Mouse (Mus musculus) hematopoietic stem cell, adult 5-6 weeks (primary cell): ENCODE data around the gene Nop58. TPM values are rescaled to one million over a fixed set of nuclear protein-coding genes. Genes with fewer than 3 reads are reported as not detected.
"Not testable (repeated sequence)": the region's sequence is repeated elsewhere in the genome, so short reads cannot be mapped to it uniquely, and the experiment has no call there.

Source experiments
- ATAC-seq, 2 experiments: fragments of 125-278 bp in 1 of 2; replicated peaks in 1 of 2; 2 replicates each; pipeline ENCODE4 v1.8.0; 2016 to 2017; ENCODE audit warnings: inconsistent platforms in 2 of 2, mild to moderate bottlenecking in 2 of 2, moderate number of reproducible peaks in 2 of 2, low read depth in 1 of 2, moderate TSS enrichment in 1 of 2; ENCODE audit not compliant: low FRiP score in 2 of 2, poor library complexity in 2 of 2, severe bottlenecking in 2 of 2, insufficient read depth in 1 of 2, low TSS enrichment in 1 of 2
- total RNA-seq: library from RNA; stranded (forward); fragments of 172-1452, 232-1000 nt; gene quantifications from 2 replicates; pipeline ENCODE4 v1.2.3, GENCODE M21; 2017

Gene Nop58
- 1,382 and 1,858 TPM in 2 replicates for total RNA-seq

- ATAC-seq: peak; percentile 94 to 99
Measured at GRCm38 (mm10) chr1:59684819-59685755, at the start of gene Nop58. Gene Nop58, plus strand, starts transcription at chr1:59684971.

DNA sequence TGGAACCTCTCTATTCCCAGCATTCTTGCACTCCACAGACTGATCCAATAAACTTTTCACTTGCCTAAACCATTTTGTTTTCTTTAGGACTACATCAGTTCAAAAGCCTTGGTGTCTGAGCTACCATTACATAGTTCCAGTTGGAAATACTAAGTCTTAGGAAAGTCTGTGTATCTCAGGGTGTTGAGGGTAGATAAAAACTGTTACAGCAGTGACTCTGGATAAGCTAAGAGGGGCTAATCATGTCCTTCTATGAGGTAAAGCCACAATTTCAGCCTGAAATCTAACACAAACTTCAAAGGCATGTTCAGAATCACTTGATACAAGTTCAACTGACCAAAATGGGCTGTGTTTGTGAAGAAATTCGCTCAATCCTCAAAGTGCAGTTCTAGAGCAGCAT is 48.4 kb upstream of the Nop58 start:
- ATAC-seq: no peak

- ATAC-seq: no peak
Measured at GRCm38 (mm10) chr1:59638371-59638770, 46.4 kb upstream of the Nop58 start.

GRCm38 (mm10) chr1:59642488-59642887 is 42.3 kb upstream of the Nop58 start:
- ATAC-seq: no peak

DNA sequence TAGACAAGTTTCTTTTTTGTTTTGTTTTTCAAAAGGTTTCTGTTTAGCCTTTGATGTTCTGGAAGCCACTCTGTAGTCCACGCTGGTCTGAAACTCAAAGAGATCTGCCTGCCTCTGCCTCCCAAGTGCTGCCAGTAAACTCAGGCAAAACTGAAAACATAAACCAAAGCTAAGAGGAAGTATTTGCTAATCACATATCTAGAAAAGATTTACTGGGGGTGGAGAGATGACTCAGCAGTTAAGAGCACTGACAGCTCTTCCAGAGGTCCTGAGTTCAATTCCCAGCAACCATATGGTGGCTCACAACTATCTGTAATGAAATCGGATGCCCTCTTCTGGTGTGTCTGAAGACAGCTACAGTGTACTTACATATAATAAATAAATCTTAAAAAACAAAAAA is 38.3 kb upstream of the Nop58 start:
- not testable (repeated sequence) for ATAC-seq

DNA sequence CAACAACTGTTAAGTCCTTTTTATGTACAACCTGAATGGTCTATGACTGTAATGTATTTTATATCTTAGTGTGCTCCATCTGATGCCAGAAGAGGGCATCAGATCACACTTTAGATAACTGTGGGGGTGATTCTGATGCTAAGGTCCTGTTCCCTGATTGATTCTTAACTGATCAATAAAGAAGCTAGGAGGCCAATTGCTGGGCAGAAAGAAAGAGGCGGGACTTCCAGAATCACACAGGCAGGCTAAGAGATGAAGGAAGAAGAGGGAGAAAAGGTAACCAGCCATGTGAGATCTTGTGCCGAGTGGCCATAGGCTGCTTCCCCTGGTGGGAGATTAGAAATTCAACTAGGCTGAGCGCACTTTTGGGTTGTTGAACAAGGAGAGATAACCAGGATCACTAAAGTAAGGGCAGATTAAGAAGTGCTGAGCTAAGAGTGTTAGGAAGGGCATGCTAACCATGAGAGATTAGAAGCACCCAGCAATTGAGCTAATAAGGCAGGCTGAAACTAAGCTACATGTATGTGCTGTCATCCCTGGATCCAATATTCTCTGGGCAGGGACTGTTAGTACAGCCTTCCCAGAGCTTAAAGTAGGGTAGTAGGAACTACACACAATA is 33.5 kb upstream of the Nop58 start:
- no peak for ATAC-seq

DNA sequence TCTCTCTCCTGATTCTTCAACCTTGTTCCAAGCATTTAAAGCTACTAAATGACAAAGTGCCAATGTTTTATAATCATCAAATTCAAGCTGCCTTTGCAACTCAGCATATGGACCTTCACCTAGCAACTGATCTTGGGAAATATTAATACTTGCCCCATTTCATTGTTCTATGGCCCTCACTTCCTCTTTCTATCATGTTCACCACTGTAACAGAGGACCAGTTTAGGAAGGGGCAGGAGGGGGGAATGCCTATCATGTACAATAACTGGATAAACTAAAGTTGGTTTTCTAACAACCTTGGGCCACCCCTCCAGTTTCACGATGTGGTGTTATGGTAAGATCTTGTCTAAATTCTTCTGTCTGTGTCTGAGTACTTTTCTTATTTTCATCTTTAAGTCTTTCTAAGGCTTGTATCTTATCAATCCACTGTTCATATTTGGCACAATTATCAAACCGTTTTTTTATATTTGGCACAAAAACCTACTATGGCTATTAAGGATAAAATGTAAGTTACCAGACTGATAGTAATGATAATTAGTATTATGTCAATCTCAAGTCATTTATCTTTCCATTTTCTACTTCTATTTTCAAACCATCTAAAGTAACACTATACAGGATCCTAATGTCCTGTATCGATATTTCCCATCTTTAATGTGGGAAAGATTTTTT is 31.4 kb upstream of the Nop58 start:
- ATAC-seq: no peak

- ATAC-seq: no peak
Measured at GRCm38 (mm10) chr1:59656244-59657171, 28.3 kb upstream of the Nop58 start.

DNA sequence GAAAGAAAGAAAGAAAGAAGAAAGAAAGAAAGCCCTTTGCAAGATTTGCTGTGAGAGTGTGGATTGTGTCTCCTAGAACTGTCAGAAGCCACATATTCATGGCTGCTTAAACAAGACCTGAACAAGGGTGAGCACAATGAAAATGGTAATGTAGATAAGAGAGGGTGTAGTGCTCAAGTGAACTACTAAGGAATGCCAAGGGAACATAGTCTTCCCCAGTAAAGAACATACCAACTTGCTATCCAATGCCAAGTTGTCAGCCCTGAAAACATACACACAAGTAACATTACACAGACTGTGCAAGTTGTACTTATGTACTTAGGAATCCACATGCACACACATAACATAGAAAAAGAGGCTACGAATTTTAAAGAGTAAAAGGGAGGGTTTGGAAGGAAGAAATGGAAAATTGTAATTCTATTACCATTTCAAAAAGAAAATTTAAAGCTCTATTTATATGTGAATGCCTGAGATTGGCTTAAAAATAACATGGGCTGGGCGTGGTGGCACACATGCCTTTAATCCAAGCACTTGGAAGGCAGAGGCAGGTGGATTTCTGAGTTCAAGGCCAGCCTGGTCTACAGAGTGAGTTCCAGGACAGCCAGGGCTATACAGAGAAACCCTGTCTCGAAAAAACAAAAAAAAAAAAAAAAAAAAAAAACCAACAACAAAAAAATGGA is 21.2 kb upstream of the Nop58 start:
- ATAC-seq: no peak

- ATAC-seq: no peak
Measured at GRCm38 (mm10) chr1:59668871-59669270, 15.9 kb upstream of the Nop58 start.

DNA sequence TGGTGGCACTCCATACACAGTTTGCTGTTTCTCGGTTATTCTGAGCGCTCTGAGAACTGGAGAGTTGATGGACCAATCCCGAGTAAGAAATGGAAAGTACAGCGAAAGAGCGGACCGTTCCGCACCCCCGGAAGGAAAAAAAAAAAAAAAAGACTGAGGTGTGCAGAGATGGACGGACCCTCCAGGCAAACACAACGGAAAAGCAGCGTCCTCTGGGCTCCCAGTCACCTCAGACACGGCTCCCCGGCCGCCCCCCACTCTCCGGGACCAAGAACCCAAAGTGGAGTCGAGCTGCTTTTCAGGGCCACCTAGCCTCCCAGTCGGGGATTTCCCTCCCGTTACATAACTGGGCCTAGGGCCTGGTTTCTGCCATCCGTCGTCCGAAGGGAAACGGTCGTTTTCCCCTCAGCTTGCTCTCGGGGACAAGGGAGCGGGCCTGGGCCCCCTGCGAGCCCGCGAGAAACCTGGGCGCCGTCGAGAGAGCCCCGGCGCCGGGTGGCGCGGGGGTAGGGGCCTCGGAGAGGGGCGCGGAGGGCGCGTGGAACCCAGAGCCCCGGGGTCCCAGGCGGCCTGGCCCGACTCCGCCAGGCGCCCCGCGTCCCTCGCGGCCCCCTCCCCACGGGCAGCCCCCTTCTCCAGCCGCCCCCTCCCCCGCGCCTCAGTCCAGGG is 14.7 kb upstream of the Nop58 start:
- peak; percentile 12 to 36; a peak in 3 of 4 replicates for ATAC-seq

DNA sequence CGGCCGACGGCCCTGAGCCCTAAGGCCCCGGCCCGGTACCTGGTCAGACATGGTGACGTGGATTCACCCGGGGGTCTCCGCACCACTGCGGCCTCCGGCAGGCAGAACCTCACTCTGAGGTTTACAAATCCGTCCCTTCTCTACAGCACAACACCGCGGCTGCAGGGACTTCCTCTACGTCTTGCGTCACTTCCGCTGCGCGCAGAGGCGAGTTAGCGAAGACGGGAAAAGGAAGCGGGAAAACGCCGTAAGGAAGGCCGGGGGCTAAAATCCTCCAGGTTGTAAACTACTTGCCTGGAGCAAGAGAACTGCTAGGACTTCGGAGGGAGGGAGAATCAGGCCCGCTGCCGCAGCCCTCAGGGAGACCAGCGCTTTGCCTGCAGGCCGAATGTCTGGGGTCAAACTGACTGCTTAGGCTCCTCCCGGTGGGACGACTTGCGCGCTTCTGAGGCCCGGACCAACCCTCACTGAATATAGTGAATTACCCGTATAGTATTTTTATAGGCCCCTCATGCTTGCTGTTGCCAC is 14.1 kb upstream of the Nop58 start, which contains the start of gene Sumo1:
Sumo1 (minus strand) TSS at position 194 of the 528 bp plus-strand sequence.
- ATAC-seq: peak; percentile 91 to 95

DNA sequence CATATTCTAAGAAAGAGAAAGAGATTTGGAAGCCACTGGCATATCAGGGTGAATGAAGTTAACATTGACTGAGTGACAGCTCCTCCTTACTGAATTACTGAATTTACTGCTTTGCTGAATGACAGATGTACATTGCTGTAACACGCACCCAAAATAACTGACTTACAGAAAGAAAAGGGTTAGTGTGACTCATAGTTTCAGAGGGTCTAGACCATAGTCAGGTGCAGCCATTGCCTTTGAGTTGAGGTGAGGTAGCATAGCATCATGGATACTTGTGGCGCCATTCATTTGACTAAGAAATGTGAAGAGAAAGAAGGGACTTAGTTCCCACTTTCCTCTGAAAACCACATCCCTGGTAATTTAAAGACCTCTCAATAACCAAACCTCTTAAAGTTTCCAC is 11.1 kb upstream of the Nop58 start:
- no peak for ATAC-seq

DNA sequence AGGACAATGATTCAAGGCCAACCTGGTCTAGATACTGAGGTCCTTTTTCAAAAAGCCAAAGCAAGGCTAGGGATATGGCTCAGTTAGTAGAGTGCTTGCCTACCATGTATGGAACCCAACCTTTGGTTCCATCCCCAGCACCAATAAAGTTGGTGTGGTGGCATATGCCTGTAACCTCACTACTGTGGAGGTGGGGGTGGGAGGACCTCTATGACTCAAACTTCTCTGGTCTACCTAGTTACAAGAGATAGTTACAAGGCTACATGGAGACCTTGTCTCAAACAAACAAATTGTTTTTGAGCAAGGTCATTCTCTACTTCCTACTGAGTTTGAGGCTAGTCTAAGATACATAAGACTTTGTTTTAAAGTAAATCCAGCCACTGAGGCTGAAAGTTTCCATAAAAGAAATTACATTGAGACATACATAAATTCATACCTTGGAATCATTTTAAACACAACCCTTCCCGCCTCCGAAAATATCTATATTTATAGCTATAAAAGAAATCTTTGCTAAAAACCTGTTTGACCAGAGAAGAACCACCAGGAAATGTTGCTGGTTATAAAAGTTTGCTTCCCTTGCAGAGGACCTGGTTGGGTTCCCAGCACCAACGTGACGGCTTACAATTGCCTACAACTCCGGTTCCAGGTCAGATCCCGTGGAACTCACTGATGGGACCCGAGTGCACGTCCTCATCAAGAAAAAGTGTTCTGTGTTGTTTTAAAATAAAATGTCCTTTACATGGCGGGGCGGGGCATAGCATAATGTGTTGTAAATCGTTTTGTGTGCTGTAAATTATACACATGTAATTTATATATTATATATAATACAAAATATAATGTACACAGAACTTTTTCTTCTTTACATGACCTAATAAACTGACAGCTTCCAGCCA is 599 bp upstream of the Nop58 start:
- ATAC-seq: no peak; a peak in 2 of 4 replicates

DNA sequence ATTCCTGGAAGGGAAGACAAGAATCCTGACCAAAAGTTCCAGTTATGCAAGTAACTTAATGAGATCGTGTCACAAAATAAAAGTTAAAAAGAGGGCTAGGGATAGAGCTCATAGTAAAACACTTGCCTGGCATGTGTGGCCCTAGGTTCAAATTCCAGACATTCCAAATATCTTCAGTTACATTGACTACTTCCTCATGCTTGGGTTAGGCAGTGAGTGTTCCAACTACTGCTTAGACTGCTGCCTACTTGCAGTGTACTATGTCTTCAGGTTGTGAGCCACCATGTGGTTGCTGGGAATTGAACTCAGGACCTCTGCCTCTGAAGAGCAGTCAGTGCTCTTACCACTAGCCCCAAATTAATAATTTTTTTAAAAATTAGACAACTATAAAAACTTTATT is 2.7 kb downstream of the Nop58 start:
- no peak for ATAC-seq
